Mouse (Mus musculus) ovary, postnatal 10 days (tissue): ENCODE measurements around the gene Dock1.

Source experiments
- DNase-seq: peaks from one replicate; pipeline ENCODE4 v3.0.0; 2022; ENCODE audit warnings: low spot score

Dock1 gene

DNA sequence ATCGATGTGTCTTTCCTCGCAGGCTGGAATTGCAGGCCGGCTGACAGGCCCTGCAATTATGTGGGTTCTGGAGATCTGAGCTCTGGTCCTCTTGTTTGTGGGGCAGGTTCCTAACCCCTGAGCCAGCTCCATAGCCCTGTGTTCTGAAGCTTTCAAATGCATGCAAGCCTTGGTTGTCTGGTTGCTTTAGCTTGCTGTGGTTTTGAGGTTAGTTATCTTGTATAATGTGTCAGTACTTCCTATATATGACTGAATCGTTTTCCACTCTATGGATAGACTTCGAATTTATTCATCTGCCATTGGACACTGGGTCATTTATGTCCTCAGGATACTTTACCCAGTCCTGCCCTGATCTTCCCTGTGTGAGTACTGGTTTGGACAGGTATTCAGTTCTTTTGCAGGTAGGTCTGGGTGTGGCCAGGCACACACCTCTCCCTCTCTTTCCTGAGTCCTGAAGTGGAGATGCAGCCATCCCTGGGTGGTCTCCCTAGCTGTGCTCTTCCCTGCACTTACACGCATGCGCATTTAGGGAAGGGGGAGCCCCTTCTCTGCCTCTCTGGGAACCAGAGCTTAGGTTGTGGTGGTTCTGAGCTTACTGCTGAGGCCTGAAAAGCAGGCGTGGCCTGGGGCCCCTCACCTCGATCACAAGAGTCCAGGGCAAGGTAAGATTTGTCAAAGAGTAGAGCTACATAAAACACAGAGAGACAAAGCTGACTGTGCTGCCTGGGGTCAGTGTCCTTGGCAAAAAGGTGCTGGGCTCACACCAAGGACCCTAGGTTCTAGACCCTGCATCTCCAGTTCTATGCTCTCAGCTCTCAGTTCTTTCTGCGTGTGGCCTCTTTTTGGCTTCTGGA lies 25.9 kb downstream of the Dock1 start:
- DNase-seq: no peak

GRCm38 (mm10) chr7:134697479-134697878 lies 27.0 kb downstream of the Dock1 start:
- no peak for DNase-seq

GRCm38 (mm10) chr7:134698246-134698645 lies 27.8 kb downstream of the Dock1 start:
- DNase-seq: no peak

DNA sequence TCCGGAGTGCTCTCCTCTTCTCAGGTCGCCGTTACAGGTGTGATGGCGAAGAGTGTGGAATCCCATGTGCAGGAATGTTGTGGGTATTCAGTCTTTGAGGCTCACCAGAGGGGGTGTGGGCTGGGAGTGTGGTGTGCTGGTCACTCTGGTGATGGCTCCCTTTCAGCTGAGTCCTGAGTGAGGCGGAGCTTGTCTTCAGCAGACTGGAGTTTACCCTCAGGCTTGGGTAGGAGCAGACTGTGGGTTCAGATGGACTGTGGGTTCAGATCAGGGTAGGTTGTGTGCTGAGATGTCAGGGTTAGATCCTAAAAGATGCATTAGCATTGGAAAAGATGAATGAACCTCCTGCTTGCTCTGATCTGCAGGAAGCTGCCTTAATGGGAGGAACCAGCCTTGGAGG lies 29.5 kb downstream of the Dock1 start:
- DNase-seq: no peak

- DNase-seq: no peak
Measured at GRCm38 (mm10) chr7:134702481-134702880, 32.0 kb downstream of the Dock1 start.

DNA sequence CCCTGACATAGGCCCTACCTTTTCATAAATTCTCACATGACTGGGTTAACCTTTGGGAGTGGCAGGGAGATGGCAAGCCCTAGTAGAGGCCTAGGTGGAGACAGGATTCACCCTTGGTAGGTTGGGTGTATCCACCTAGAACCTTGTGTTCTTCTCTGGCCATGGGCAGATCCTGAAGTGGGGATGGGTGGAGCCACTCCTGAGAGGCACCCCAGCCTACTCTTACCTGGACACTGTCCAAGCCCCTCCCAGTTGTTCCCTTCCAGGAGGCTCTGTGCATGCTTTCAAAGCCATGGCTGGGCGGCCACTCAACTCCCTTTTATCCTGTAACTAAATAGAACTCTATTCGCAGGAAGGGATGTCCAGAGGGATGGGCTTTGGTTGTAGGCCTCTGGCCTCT lies 33.2 kb downstream of the Dock1 start:
- no peak for DNase-seq

DNA sequence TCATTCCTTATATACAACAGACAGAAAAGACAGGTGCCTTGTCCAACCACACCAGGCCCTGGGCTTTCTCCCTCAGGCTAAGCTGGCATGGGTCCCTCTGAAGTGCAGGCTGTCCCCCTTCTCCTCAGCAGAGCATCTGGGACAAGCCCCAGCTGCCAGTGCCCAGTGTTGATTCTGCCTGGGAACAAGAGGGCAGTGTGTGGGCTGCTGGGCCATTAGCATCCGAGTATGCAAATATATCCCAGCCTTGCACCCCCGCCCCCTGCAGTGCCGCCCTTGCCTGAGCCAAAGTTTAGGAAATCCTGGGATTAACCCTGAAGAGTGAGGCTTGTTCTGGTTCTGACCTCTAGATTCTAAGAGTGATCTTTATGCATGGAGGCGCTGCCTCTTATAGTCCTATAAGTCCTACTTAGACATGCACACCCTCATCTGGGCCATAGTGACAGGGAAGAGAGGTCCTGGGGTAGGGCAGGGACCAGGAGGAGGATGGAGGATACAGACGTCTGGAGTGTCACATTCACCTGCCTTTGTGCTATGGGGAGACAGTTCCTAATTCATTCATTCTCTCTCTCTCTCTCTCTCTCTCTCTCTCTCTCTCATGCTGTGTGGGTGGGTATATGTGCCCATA lies 38.9 kb downstream of the Dock1 start:
- no peak for DNase-seq

DNA sequence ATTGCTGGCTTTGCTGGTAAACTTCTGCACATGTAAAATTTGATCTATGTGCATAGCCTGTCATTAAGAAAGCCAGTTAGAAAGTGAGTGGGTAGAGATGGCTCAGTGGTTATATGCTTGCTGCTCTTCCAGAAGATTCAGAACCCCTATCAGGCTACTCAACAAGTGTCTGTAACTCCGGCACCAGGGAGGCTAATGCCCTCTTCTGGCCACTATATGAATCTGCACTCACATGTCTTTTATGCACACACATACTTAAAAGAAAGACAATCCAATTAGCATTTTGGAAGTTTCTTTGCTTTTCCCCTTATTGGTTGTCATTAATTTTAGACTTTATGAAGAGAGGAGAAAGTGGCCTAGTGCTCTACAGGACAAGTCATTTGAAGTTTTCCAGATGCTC lies 41.1 kb downstream of the Dock1 start:
- no peak for DNase-seq

DNA sequence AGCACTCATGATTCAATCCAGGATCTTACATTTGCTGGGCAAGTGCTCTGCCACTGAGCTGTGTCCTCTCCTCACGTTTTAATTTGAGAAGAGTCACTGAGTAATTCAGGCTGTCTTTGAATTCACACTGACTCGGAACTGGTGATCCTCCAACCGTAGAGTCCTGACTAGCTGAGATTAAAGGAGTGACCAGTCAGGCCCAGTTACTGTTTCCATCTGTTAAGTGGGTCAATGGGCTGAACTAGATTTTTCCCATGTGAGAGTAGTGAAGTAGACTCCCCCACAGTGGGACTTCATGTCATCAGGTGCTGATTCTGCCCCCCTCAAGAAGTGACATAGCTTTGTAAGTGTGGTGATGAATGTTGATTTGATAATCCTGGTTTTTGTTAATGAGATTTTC lies 49.0 kb downstream of the Dock1 start:
- no peak for DNase-seq

DNA sequence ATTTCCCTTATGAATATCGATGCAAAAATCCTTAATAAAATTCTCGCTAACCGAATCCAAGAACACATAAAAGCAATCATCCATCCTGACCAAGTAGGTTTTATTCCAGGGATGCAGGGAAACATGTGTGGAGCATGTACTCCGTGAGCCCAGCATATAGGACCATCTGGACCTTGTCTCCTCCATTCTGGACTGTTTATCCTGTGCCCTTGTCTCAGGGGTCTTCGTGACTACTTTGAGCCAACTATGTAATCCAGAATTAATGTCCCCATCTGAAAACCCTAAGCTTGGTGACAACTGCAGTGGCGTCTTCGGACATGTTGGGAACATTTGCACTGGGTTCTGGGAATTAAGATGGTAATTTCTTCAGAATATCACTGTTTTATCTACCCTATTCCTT lies 51.9 kb downstream of the Dock1 start:
- DNase-seq: no peak

GRCm38 (mm10) chr7:134722955-134723354 lies 52.5 kb downstream of the Dock1 start:
- no peak for DNase-seq

- no peak for DNase-seq
Measured at GRCm38 (mm10) chr7:134723509-134723908, 53.1 kb downstream of the Dock1 start.

DNA sequence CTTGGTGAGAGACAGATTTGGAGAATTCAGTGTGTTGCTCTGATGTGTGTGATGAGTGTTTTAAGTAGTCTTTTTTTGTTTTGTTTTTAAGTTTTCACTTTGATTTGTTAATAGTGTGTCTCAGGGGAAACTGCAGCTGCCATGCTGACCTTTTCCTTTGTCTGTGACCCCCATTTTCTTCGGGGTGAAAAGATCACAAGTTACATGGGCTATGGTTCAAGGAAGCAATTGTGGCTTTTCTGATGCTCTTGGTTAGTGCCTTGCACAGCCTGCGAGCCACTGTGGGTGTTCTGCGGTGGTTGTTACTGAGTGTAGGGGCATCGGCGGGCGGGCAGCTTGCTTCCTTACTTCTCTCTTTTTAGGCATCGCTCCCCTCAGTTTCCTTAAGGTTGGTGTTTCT lies 54.4 kb downstream of the Dock1 start:
- no peak for DNase-seq

DNA sequence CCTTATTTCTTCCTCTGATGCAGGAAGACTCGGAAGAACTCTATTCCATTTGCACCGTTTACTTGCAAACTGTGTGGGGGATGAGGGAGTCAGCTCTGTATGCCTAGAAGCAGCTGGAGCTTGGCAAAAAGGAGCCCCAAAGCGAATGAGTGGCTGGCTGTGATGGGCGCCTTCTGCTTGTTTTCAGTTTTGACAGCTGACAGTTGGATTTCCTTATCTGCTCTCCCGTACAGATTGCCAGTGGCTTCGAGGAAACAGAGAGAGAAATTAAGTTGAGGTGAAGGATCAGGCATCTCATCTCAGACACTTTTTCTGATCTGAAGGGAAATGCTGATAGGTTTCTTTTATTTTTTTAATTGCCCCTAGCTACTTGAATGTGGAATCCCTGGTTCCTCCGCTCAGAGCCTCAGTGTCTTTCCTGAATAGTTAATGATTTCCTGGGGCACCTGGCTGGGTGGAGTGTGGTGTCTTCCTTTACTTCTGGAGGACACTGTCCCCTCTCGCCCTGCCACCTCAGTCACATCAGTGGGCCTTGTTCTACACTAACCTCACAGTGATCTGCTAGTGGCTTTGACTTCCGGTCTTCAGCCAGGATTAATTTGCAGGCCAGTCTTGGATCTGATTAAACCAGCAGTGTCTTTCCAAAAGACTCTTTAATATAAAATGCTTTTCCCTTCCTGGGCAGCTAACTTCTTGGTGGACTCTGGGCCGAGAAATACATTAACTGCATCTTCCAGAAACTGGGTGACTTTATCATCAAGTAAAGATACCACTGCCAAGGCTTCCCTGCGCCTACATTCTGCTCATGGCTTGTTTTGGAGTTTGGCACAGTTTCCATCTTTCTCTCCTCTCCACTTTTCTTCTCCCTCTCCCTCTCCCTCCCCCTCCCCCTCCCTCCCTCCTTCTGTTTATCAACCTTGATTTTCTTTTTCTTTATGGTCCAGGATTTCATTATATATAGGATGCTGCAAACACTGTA lies 55.4 kb downstream of the Dock1 start:
- no peak for DNase-seq

- no peak for DNase-seq
Measured at GRCm38 (mm10) chr7:134726530-134727258, 56.2 kb downstream of the Dock1 start.

- DNase-seq: no peak
Measured at GRCm38 (mm10) chr7:134729348-134729747, 58.9 kb downstream of the Dock1 start.

GRCm38 (mm10) chr7:134730406-134731126 lies 60.1 kb downstream of the Dock1 start:
- DNase-seq: no peak

- no peak for DNase-seq
Measured at GRCm38 (mm10) chr7:134747059-134747458, 76.6 kb downstream of the Dock1 start.

DNA sequence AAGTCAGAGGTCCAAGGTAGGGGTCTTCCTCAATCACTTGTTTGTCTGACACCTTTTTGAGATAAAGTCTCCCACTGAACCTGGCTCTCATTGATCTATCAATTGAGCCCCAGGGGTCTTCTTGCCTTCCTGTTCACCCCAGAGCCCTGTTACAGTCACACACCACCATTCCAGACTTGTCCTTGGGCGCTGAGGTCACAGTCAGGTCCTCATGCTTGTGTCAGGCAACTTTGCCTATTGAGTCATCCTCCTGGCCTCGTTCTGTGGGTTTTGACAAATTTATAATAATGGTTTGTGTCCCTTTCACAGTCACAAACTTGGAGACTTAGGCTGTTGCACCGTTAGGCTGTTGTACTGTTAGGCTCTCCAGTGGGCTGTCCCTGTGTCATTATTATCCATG lies 77.9 kb downstream of the Dock1 start:
- DNase-seq: no peak

- no peak for DNase-seq
Measured at GRCm38 (mm10) chr7:134749613-134750012, 79.2 kb downstream of the Dock1 start.

GRCm38 (mm10) chr7:134751496-134751895 lies 81.0 kb downstream of the Dock1 start:
- no peak for DNase-seq
